Mouse (Mus musculus): ENCODE results near the gene Syce1l.

Gene Syce1l

DNA sequence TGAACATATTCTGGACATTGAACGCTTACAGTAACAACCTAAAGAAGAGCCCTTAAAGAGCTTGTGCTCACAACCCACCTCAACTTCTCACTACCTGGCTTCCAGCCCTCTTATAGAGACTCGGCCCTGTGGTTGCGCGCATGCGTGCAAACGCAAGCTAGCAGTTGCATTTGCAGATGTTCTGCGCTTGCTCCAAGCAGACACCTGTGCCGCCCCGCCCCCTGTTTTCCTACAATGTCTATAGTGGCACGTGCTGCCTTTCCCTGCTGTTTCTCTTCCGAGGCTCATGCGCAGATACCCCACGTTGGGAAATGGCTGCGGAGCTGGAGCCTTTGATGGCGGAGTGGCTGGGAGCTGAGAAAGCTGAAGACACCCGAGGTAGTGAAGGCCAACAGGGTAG, at the start of gene Syce1l:
Gene Syce1l (plus strand): TSS at position 288 of the 400 bp plus-strand sequence.
- no peak for DNase-seq (ENCODE audit: low spot score)

DNA sequence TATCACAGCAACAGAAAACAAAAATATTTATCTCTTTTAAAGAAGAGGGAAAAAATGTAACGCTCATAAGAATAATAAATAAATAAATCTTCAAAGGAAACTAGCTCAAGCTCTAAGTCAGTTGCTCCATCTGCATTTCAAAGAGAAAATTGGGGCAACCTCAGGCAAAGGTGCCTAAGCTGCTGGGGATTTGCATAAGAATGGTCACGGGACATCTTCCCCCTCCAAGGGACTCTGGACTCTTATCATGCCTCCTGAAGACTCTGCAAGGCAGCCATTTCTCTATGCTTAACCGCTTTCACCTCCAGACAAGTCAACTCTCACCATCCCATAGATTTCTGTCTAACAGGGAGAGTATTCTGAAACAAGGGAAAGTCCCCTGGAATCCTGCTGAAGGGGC, 44.6 kb upstream of the Syce1l start:
- no peak for DNase-seq (ENCODE audit: low spot score)

DNA sequence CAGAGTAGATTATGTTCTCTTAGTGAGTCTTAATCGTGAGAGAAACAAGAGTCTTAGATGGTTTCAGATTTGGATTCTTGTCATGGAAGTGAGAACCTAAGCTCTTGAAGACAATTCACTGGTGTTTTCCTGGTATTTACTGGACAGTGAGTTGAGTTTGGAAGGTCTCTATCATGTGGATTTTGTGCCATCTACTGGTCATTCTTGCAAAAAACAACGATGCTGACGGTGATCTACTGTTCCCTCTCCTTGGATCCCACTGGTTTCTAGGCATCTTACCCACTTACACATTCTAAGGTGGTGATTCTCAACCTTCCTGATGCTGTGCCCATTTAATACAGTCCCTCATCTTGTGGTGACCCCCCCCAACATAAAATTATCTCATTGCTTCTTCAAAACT, 10.4 kb upstream of the Syce1l start:
- peak; percentile 81 for DNase-seq (ENCODE audit: low spot score)

DNA sequence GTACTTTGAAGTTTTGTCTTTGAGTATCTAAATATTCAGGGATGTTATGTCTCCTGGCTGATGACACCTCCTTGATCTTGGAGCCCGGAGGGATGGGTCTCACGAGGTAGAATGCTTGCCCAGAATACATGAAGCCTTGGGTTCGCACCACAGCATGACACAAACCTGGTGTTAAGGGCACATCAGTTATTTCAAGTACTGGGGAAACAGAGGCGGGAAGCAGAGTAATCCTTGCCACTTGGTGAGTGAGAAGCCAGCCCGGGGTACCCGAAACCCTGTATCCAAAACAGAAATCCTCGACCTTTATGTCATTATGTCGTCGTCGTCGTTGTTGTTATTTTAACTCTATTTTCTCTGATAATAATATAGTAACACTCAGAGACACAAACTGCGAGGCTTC, 8.9 kb upstream of the Syce1l start:
- no peak for DNase-seq (ENCODE audit: low spot score)

DNA sequence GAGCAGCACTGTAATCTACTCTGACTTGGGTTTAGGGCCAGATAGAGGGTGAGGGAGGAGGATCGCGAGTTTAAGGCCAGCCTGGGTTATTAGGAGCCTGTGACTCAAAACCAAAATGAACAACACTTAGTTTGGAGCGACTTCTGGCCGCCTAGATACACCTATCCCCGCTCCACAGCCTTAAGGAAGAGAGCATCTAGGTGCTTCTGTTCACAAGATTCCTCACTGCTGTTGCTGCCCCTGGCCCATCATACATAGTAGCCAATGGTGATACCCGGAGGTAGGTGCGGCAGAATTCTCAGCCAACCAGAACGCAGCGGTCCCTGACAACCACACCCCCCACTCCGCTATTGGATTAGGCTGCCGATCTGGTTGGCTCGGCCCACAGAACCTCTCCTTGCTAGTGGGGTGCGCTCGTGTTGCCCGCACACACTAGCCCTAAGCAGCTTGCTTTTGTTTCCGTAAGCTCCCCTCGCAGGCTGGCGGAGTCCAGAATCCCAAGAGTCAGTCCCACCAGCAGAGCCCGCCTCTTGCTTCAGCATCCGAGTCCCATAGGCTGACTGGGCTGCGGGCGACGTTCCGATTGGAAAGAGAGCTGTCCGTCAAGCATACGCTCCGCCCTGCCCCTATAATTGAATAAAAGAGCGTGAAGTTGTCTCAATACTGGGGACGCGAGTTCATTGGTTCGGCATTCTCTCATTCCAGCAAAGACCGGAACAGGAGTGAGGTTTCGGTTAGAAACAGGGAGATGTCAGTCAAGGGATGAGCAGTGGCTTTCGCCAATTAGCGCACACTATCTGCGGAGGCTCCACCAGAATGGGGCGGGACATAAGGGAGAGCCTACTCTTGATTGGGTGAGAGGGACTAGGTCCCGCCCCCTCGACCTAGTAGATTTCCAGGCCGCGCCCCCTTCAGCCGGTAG, 8.1 kb upstream of the Syce1l start, which contains the start of gene Mon1b:
Gene Mon1b (plus strand): TSS at position 918 of the 922 bp plus-strand sequence.
- peak; percentile 100 for DNase-seq (ENCODE audit: low spot score)

DNA sequence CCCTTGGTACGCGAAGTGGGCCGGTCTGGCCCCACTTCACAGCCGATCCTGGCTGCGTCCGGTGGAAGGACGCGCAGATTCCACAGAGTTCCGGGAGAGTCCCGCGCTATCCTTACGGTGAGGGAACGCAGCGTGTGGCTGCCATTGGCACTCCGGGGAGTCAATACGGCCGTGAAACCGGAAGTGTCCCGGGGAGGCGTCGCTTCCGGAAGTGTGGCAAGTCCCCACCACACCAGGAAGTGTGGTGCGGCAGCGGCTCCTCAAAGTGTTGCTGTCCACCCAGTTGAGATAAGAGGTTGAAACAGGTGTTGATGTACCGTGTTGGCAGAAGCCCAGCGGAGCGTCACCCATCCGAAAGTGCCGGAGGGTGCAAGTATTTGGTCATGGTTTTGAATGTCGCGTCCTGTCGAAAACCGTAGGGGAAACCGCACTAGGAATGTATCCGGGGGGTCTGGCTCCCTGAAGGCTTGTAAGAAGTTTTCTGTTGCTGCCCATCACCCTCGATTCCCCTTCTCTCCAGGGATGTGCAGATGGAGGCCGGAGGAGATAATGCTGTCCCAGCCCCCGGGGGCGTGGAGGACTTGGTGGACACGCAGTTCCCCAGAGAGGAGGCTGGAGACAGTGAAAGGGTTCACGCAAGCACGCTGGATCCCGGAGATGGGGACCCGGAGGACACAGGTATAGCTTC, 7.3 kb upstream of the Syce1l start:
- no peak for DNase-seq (ENCODE audit: low spot score)

DNA sequence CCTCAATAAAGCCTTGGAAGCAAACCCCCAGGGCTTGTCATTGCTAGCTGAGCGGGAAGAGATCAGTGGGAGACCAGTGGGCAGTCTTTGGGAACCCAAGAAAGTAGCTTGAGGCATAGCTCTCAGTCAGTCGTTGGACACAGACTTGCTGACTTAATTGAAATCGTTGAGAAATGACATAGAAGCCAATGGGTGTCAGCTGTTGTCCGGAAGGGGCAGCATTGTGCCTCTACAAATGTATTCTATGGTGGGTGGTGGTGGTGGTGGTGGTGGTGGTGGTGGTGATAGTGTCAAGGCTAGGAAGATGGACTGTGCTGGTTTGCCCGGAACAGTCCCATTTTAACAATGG, 6.8 kb upstream of the Syce1l start:
- DNase-seq (ENCODE audit: low spot score), result peak; percentile 51

DNA sequence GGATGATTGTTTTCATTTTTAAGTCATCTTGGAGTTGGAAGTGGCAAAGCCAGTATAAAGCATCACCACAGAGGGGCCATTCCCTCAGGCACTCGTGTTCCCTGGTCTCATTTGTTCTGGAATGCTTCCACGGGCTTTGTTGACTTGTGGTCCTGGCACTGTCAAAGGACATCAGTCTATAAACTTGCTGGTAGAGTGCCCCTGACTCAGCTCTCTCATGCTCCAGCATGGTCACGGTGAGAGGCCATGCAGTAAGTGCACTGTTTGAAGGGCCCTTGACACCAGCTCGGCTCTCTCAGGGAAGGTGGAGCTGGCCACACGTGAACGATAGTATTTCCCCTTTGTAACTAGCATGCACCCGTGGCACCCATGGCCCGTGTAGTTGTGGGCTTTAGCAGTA, 2.7 kb upstream of the Syce1l start:
- no peak for DNase-seq (ENCODE audit: low spot score)

DNA sequence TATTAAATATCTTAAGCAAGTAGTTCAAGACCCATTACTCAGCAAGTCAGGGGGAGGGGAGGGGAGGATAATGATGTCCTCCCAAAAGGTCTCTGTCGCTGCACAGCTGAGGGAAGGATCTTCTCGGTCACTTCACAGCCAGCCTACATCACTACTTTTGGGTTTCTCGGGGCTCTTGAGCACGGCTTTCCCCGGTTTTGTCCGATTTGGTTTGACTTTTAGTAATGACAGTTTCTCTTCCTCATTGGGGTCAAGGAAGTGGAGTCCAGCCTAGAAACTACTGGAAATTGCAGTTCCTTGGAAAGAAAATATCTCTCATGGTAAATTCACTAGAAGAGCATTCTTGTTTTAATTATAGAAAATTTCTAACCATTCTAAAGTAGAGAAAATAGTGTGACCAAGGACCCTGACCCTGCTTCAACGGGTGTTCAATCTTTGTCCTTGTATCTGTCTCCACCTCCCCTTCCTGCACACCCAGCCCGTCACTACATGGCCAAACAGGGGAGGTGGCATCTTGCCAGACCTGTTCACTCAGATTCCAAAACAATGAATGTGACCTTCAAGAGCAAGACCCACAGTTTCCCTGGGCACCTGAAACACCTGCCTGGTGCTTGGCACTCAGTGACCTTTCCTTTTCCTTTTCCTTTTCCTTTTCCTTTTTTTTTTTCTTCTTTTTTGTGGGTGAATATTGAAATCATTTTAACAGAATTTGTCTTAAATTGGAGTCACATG, 632 bp downstream of the Syce1l start:
- no peak for DNase-seq (ENCODE audit: low spot score)

DNA sequence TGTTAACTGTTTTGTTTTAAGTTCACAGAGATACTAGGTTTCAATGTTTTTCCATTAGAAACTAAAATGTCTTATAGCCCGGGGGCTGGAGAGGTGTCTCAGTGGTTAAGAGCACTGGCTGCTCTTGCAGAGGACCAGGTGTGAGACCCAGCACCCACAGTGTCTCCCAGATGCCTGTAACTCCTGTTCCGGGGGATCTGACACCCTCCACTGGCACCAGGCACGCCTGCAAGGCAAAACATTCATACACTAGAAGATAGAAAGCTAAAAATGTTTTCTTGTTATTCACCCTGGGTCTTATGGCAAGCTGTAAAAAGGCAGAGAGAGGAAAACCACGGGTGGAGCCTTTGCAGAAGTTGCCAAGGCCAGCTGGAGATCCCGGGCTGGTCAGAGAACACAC, 2.2 kb downstream of the Syce1l start:
- DNase-seq (ENCODE audit: low spot score), result no peak

DNA sequence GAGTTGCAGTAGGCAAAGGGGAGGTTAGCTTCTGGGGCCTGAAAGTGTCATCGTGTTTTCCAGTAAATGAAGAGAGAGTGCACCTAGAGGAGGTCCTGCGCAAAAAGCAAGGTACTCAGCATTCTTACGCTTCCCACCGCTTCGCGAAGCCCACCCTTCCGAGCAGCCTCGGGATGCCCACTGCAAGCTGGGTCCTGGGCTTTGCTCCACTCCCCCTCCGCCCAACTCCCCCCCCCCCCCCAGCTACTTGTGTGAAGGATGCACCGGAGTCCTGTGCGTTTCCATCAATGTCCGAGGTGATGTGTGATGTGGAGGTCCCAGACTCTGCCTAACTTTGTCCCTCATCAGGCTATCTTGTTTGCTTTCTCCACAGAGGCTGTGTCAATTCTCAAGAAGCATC, 9.4 kb downstream of the Syce1l start:
- DNase-seq (ENCODE audit: low spot score), result no peak

DNA sequence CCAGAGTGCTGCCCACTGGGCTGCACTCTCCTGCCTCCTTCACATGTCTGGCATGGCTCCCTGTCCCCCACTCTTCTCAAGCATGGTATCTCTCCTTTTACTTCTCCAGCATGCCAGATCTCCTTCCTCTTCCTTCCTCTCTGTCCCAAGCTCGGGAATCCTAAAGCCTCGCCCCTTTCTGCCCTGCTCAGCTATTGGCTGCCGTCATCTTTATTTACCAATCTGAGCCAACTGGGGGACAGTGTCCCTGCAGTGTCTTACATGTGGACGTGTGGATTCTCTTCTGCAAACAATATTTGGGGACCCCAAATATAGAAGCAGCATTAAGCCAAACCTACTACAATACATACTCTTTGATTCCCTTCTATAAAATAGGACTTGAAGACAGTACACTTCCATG, 10.1 kb downstream of the Syce1l start:
- no peak for DNase-seq (ENCODE audit: low spot score)

DNA sequence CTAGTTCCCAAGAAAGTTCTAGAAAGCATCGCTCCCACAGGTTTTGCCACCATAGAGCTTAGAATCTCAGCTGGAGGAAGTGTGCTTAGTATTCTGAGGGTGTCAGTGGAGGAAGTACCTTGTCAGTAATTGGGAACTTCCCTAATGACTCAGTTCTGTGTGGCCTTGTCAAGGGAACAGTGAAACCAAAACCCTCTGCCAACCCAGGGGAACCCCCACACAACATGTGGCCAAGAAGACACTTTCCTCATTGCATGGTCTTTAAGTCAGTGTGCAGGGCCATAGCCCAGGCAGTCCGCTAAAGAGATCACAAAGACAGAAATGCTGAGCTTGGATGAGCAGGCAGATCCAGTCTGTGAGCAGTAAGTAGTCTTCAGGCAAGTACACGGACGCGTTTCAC, 13.1 kb downstream of the Syce1l start:
- no peak for DNase-seq (ENCODE audit: low spot score)

DNA sequence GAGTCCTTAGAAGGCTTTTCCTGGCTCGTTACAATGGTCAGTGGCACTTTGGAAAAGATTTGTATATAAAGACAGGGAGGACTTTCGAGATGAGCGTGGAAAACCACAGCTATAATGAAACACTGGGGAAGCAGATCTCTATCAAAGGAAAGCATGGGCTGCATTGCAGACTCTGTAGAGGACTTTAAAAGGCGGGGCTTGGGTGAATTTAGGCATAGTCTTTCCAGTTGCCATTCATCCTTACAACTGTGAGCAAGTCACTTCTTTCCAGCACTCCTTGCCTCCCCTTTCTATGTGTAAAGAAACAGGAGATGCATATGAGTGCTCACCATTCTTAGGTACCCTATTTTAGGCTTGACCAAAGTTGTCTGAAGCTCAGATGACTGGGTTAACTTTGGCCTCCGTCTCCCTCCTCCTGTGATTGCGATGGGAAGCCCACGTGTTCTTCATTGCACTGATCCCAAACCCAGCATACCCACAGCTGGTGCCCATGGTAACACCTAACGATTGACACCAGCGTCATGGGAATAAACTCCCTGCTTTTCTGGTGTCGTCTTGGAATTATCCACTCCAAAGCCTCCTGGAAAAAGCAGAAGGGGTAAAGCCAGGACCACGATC, 13.8 kb downstream of the Syce1l start:
- no peak for DNase-seq (ENCODE audit: low spot score)

DNA sequence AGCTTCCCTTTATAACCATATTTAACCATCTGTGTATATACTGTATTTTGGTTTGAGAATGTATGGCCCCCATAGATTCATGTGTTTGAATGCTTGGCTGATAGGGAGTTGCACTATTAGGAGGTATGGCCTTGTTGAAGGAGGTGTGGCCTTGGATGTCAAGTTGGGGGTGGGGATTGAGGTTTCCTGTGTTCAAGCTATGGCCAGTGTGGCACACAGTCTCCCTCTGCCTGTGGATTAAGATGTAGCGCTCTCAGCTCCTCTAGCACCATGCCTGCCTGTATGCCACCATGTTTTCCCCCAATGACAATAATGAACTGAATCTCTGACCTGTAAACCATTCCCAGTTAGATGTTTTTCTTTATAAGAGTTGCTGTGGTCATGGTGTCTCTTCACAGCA, 17.1 kb downstream of the Syce1l start:
- DNase-seq (ENCODE audit: low spot score), result no peak

DNA sequence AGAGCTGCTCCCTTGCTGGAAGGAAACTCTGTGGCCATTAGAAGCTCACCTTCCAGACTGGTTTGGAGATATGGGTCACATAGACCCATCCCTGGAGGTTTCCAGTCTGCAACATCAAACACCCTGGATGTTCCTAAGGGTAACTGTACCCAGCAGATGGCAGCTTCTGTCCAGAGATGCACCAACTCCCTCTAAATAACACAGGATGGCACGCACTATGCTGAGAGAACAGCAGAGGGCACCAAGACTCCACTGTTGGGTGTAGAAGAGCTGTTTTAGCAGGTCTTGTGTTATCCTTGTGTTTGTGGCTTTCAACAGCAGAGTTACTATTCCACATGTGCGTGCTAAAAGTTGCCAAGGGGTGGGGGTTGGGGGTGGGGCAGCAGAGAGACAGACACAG, 21.5 kb downstream of the Syce1l start:
- DNase-seq (ENCODE audit: low spot score), result peak; percentile 89

DNA sequence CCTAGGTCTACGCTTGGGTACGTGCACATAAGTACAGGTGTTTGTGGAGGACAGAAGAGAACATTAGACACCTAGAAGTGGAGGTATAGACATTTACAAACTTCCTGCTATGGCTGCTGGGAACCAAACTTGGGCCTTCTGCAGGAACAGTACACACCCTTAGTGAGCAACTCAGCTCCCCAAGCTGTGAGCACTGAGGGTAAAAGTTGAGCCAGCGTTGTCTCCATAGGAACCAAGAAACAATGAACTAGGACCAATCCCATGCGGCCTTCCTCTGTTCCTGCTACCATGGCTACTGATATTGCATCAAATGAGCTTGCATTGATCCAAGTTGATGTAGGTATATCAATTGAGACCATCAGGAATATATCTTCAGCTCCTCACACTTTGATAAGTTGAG, 22.0 kb downstream of the Syce1l start:
- DNase-seq (ENCODE audit: low spot score), result no peak

DNA sequence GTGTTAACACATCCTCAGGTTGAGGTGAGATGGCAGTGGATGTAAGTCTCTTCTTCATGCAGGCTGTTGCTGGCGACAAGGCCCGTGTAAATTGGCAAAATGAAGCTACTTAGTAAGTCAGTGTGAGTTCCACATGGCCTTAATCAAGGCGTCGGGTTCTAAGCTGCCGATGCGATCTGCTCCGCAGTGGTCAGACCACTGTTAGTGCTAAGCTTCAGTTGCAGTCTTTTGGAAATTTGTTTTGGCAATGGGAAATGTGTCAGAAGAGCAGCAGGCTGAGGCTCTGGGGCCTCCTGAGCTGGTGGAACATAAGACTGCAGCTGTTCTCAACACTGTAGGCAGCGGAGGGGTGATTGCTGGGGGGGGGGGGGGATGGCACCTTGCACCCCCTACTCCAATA, 22.9 kb downstream of the Syce1l start:
- DNase-seq (ENCODE audit: low spot score), result no peak

DNA sequence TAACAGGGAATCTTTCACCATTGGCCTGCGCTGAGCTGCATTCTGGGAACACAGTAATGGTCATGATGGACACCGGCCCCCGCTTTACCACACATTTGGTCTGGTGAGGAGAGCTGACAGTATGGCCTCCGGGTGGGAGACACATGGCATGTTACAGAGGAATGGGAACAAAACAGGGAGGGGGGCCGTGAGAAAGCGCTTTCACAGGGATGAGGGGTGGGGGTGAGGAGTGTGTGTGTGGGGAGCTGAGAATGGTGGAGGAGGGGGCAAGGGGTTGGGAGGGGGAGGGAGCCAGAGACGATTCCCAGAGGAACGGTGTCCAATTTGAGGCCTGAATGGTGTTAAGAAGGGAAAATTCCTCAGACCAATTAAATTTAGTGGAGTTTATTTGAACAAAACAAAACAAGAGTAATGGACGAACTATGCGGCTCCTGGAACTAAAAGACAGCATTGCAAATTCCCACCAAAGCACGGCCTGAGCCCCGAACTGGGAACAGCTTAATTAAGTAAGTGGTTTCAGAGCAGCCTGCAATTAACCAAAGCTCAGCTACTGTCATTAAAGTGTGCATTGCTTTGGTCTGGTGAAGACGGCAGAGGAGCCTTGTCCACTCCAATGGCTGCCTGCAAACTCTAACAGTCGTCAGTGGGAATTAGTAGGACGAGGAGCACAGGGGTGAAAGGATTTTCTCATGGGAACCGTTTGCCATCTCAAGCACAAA, 23.9 kb downstream of the Syce1l start:
- DNase-seq (ENCODE audit: low spot score), result no peak

DNA sequence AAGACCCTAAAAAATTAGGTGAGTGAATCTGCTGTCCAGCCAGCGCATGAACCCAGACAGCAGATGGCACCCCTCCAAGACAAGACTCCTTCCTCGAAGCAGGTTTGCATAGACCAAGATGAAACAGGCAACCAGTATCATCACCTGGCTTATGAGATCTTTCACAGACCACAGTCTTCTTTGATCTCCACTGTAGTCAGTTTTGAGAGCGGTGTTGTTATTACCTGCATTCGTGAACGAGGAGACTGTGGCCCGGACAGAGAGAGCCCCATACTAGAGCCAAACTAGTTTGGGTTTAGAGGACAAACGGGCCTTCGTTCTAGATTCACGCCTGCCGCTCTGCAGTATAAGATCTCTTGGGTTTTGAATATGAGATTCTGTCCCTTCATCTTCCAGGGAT, 26.9 kb downstream of the Syce1l start:
- DNase-seq (ENCODE audit: low spot score), result no peak

DNA sequence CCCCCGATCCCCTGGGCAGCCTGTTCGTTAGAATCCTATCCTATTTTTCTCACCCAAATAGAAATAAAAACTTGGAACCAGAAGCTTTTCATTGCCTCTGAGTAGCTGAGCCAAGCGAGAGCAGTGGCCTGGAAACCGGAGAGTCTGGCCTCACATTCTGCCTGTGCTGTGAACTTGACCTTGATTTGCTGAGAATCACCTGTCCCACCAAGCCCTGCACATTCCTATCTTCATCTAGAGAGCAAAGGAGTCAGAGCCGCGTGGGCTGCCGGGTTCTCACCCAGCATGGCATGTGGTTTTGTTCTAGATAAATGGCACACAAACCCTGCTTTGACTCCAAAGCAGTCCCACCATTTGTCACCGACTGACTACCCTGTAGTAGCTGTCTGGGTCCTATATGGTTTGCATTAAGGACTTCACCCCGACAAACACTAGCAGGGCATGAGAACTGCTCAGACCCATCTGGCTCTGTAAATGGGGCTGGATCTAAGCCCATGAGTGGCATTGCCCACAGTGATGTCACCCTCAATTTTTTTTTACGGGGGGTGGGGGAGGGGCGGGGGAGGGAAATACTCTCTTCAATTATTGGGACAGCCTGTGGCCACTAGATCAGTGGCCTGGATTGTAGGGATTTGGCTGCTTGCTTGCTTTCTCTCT, 29.7 kb downstream of the Syce1l start:
- no peak for DNase-seq (ENCODE audit: low spot score)

Data from MN1 (cell line).